Mouse (Mus musculus): Measurements from ENCODE around the gene Bcl2a1a.
"Not testable (repeated sequence)": the region's sequence is repeated elsewhere in the genome, so short reads cannot be mapped to it uniquely, and the experiment has no call there.

Gene Bcl2a1a

DNA sequence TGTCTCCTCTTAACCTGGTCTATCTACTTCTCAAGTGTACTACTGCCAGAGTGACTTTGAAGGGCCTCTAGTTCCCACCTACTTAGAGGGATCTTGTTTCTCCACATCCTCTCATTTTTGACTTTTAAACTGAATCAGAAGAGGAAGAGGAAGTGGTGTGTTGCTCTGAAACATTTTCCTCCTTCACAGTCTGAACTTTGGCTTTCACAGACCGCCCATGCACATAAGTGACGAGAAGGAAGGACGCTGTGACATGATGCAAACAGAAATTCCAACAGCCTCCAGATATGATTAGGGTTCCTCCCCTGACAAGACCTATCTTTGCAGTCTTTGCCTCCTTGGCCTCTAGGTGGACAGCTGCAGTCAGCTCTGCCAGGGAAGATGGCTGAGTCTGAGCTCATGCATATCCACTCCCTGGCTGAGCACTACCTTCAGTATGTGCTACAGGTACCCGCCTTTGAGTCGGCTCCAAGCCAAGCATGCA, at the start of gene Bcl2a1a:
Gene Bcl2a1a (plus strand): TSS at position 231 of the 484 bp plus-strand sequence.
- DNase-seq (ENCODE audit: low spot score) = not testable (repeated sequence)

DNA sequence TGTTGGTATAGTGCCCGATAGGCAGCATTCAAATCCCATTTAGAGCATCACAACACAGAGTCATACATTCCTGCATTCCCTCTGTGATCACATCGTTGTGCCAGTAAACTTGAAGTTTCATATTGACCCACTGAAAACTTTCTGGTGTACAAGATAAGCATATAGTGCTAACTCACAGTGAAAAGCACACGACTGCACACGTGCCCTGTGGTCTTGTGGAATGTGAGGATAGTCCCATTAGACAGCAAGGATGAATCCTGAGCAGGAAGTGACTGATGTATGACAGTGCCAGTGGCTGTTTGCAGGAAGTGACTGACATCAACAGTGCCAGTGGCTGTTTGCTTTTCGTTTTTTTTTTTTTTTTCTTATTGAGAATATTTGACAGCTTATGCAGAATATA, 40.1 kb upstream of the Bcl2a1a start:
- not testable (repeated sequence) for DNase-seq (ENCODE audit: low spot score)

DNA sequence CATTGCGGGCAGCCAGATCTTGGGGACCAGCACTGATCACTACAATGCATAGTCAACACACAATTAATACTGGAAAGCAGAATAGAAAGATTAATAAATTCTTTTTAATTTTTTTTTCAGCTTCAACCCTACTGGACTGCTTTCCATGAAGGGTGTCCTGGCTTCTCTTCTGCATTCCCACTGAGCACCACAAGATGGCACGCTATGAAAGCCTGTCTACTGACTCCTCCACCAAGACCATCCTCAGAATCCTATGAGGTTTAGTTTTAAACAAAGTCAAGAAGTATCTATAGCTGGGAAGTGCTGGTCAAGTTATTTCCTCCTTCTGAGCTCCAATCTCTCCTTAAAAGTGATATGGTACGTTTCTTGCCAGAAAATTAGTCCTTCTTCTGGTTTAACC, 18.4 kb upstream of the Bcl2a1a start:
- DNase-seq (ENCODE audit: low spot score) = not testable (repeated sequence)

DNA sequence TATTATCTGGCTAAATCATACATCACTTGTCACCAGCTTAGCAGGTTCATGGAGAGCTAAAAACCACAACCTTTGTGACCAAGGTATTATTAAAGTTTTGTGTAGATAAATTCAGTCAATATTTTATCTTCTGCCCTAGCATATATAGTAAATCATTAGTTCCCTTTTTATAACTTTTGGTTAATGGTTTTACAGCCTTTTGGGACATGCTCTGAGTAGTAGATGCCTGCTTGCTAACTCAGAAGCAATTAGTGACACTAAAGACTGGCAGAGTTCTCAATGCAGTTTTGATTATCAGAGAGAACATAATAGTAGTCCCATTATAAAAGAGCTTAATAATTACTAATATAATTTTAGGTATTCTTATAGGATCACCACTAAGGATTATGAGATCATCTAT, 5.2 kb upstream of the Bcl2a1a start:
- DNase-seq (ENCODE audit: low spot score) = not testable (repeated sequence)

DNA sequence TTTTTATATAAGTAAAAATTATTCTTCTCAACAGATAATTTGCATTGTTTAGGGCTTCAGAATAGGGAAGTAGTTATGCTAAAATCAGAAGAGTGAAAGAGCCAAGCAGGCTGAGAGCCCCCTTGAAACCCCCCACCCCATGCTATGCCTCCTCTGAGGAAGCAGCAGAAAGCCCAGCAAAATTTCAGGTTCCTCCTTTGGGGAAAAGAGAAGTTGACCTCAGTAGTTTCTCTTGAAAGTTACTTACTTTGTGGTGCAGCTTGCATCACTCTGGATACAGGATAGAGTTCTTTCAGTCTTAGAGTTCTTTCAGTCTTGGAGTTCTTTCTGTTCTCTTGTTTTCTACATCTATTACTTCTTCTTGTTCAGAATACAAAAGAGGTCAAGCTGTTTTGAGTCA, 3.5 kb upstream of the Bcl2a1a start:
- DNase-seq (ENCODE audit: low spot score) = not testable (repeated sequence)

DNA sequence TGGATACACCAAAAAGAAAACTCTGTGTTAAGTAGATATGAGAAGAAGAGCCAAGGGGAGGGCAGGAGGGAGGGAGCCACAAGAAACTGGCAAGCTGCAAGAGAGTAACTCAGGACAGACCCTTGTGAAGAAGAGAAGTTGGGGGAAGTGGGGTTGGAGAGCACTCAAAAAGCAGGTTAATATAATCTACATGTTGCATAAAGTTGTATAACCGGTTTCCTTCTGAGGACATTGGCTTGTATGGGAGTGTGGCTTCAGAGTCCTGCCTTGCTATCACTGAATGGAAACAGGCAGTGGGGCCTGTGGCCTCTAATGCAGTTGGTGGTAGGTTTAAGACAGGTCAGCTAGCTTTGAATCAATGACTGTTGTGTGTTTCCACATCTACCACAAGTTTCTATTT, 1.5 kb upstream of the Bcl2a1a start:
- not testable (repeated sequence) for DNase-seq (ENCODE audit: low spot score)

DNA sequence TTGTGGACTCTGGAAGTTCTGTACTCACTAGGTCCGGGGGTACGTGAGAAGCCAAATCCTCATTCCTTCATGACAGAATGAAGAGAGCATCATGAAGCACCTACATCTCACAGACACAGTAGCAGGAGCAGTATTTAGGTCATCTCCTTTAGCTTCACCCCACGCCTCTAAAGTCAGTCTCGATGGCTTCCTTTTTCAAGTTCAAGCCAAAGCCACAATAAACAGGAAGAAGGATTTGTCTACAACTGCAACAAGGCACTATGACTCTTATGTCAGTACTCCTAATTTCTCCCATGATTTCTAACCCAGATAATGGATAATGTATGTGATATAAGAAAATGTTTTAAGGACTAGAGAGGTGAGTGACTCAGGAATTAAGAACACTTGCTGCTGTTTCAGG, 665 bp upstream of the Bcl2a1a start:
- not testable (repeated sequence) for DNase-seq (ENCODE audit: low spot score)

DNA sequence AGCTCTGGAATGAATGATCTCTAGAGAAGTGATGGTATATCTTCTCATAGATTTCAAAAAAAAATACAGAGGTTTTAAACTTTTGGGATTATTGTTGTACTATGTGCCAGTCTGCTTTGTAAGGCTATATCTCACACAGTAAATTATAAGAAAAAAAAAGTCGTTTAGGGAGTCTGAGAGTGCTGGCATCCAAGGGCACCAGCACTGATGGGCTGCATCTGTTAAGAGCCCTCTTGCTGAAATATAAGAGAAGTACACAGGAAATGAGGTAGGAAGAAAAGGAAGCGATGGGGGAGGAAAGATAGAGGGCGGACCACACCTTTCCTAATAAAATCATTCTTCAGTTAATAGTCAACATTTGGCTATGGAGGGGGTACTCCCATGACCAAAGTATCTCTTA, 2.2 kb downstream of the Bcl2a1a start:
- DNase-seq (ENCODE audit: low spot score) = no peak

DNA sequence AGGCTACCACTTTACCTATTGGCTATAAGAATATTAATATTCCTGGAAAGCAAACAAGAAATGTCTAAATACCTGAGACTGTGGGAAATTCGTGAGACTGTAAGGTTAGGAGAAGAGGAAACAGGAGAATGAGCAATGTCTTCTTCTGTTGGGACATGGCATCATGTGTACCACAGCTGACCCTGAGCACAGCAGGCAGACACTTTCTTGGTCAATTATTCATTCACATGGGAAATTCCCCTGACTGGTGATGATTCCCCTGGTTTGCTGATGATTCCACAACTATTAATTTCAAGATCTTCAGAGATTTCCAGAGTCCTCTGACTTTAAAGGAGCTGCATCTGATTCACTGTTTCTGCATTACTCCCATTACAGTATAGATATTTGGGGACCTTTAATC, 3.3 kb downstream of the Bcl2a1a start:
- not testable (repeated sequence) for DNase-seq (ENCODE audit: low spot score)

DNA sequence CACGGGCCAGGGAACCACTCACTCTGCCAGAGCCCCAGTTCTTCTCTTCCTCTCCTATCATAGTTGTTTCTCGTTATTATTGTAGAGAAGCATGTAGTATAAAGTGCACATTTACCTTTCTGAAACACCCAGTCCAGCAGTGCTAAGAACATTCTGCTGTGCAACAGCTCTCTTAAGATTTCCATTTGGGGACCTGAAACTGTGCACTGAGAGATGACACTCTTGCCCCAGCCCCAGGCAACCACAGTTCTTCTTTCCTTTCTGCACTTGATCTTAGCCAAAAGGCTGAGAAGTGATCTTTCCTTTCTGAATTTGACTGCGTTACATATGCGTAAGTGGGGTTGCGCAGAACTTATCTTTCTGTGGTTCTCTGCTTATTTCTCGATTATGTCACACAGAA, 9.8 kb downstream of the Bcl2a1a start:
- DNase-seq (ENCODE audit: low spot score) = not testable (repeated sequence)

DNA sequence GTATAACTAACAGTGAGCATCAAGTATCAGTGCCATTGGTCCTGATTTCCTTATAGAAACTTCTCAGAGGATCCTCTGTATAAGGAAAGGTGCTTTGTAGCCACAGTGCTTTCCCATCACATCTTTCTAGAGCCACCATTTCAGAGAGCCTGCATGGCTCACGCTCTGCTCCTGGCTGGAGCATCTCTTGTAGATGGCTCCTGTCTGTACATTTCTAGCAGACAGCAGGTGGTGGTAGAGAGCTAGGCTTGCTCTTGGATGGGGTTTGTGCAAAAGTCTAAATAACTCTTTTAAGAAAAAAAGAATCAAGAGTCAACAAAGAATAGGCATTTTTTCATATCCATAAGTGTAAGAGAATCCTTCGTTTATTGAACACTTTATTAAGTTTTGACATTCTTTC, 12.8 kb downstream of the Bcl2a1a start:
- DNase-seq (ENCODE audit: low spot score) = not testable (repeated sequence)

DNA sequence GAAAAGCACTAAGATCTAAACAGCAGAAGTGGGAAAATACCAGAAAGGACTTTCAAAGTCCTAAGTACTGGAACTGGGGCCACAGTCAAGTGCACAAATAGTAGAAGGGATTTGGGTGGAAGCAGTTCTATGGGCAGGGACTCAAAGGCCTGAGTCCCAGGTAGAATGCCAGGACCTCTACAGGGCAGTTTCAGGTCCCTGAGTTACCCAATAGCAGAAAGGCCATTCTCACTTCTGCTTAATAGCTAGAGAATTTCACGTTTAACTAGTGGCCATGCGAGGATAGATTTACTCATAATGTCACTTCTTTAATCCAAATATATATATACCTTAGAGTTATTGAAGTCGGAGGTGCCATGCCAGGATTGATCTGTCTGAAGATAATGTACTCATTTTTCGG, 20.2 kb downstream of the Bcl2a1a start:
- DNase-seq (ENCODE audit: low spot score) = not testable (repeated sequence)

DNA sequence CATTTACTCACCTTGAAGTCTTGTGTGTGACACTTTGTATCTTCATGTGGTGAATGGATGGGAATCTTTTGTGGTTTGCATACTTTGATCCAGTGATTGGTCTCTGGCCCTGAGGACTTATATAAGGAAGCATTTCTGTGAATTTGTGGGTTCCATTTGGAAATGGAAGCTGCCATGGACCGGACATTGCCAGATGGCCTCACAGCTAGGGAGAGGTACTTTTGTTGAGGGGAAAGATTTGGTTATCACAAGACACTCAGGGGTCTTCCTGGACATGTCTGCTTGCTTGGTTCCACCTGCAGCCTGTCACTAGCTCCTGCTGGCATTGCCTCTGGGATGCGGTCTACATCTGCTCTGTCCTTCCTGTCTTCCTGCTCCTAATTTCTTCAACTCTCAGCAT, 23.1 kb downstream of the Bcl2a1a start:
- not testable (repeated sequence) for DNase-seq (ENCODE audit: low spot score)

DNA sequence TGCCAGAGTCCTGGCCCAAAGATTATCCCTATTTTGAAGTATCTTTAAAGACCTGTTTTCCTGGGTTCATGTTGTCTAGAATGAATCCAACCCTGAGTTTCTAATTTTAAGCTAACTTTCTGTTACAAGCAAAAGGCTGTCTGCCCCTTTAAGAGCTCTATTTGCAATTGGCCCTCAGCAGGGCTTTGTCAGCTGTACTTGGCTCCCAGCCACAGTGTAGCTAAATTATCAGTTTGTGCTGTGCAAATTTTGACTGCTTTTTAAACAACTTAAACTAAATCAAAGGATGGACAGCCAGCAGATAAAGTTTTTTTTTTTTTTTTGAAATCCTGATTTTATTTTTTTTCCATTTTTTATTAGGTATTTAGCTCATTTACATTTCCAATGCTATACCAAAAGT, 44.8 kb downstream of the Bcl2a1a start:
- DNase-seq (ENCODE audit: low spot score) = not testable (repeated sequence)

Measured in yolk sac, embryonic 10.5 days (tissue).